Mouse (Mus musculus) right cerebral cortex, postnatal 36 days (tissue): ENCODE data around the gene Hoxa9.
A peak's percentile ranks its signal among the peaks of the same experiment; 100 is the strongest.

Experiments
- DNase-seq, 2 experiments: peaks; one replicate each; pipeline ENCODE4 v3.0.0; 2022; ENCODE audit warnings: low spot score in 2 of 2, mixed read lengths in 1 of 2

The Hoxa9 gene

DNA sequence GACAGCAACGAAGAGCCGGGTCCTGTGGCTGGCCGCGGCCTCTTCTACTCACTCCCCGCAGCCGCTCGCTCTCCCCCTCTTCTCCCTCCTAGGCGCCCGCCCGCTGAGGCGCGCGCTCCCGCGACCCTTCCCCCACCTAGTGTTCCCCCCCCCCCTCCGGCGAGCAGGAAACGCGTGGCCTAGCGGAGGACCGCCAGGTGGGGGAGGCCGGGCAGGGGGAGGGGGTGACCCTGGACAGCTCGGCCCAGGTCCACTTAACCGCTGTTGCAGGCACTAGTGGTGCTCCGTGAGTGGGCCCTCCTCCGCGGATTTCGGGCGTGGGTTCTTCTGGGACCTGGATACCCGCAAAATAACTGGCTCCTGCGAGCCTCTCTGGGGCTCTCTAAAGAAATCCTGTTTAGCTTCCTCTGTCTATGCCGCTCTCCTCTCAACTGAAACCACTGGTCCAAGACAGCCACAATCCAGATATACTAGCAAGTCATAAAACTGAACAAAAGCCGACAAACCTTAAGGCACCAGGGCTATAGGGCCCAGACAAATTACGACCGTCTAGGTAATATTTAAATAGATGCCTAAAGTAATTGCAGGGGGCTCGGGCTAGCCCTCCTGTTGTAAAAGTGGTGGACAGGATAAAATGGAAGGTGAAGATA lies at the start of gene Hoxa9:
Gene Hoxa9, minus strand, starts transcription at position 574 of the 650 bp plus-strand sequence.
- no peak for DNase-seq

DNA sequence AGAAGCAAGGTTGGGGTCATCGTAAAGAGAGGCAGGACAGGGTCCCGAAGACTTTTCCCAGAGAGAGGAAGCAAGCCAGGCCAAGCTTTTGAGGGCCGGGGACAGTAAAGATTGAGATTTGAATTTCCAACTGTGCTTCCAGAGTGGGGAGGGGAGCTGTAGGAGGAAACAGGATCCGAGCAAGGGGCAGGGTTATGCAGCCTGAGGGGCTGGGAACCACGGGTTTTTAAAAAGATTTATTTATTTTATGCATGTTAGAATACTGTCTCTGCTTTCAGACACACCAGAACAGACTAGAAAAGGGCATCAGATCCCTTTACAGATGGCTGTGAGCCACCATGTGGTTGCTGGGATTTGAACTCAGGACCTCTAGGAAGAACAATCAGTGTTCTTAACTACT lies 46.0 kb upstream of the Hoxa9 start:
- DNase-seq, result no peak

DNA sequence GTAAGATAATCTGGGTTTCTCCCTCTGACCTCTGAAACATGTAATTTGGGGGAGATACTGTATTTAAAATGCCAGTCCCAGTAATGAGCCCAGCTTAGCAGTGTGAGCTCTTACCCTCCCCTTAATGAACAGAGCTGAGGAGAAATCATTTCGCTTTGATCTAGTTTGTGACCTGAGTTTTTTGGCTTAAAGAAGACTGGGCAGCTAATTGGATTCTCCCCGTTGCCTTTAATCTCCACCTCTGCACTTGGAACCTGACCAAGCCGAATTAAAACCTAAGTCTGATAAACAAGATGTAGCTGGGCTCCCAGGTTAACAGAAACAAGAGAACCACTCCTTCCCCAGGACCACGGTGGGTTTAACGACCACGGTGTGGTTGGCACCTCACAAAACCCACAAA lies 45.5 kb upstream of the Hoxa9 start:
- DNase-seq, result no peak

DNA sequence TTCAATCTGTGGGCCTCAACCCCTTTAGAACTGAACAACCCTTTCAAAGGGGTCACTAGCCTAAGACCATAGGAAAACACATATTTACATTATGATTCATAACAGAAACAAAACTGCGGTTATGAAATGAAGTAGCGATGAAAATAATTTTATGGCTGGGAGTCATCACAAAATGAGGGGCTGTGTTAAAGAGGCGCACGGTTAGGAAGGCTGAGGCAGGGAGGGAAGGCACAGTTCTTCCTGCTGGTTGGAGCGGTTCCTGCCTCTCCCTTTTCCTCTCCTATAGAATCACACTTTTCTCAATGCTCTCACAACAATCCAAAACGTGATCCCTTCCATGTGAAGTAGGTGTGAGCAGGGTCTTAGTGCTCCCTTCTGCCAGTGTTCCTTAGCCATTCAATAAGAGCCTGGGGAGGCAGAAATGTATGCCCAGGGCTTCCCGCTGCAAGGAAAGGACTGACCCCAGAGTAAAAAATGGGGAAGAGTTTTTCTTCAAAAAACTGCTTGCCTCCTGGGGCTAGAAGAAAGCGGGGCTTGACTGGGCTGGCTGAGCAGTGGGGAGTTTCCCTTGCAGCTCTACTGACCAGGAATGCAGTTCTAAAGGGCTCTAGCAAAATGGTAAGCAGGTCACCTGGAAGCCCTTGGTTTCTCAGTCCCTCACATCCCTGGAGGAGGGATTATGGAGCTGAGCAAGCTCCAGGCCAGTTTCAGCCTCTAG lies 44.8 kb upstream of the Hoxa9 start:
- no peak for DNase-seq

DNA sequence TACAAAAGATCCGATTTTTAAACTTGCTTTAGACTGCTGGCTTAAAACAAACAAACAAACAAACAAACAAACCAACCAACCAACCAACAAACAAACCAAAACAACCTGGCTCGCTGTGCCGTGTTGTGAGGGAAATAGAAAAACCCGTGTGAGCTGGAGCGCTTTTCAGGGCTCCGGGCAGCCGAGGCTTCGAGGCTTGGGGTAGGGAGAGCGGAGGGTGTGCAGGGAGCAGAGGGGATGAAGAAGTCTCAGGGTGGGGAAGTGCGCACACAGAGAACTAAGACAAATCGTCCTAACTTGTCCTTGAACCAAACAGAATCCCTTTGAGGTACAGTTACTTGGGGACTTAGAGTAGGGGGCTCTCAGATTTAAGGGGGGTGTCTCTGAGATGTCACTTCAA lies 43.7 kb upstream of the Hoxa9 start:
- no peak for DNase-seq

DNA sequence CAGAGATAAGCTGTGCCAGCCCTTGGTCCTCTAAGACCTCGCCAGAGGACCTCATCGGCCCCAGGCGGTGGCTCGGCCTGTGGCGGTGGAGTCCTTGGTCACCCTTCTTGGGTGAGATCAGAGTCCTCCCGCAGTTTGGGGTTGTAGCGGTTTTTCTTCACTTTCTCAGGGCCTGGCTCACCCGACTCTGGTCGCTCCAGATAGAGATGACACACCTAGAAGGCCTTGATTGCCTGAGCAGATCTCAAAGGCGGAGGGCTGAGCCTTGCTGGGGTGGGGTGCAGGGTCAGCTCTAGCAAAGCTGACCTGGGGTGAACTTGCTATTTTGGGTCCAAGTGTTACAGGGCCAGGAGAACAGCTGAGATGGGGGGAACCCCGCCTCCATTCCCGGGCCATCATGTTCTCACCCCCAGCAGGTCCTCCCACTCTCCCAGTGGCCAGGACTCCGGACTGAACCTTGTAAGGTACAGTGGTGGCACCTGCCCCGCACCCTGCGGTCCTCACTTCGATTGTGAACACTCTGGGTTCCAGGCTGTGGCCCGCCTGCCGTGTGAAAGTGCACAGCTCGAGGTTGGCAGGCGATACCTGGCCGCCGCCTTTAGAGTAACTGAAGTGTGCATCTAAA lies 42.9 kb upstream of the Hoxa9 start:
- DNase-seq, result no peak

DNA sequence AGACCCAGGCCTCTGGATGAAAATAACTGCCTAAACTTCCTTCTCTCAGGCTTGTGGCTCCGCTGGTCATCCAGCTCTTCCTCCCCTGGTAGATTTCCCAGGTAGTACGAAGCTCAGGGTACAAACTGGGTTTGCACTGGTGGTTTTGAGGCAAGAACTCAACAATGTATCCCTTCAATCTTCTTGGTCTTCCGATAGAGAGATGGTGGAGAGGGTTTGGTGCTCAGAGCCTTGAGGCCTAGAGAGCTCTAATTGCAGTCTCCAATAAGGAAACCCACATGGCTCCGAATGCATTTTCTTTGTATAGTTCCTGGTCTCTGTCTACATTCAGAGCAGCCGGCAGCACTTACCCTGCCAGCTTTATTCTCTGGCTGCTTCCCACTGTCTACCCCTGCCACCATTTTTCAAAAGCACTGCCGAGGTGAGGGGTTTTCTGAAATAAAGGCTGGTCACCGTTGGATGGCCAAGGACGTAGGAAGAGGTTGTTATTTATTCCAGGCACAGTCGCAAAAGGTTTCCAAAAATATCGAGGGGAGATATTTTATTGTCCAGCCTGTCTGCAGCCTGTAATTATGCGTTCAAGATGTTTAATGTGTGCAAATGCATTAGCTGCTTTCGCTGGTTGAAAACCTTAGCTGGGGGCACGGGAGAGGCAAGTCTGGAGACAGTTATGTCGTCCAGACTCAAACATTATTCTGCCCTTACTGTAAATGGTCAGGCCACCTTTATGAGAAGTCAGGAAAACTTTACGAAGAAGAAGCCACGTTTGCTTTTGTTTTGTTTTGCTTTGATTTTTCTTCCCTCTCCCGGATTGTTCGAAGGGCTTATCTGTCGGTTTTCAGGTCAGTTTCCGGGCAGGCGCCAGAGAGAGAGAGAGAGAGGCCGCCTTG lies 42.1 kb upstream of the Hoxa9 start:
- no peak for DNase-seq

DNA sequence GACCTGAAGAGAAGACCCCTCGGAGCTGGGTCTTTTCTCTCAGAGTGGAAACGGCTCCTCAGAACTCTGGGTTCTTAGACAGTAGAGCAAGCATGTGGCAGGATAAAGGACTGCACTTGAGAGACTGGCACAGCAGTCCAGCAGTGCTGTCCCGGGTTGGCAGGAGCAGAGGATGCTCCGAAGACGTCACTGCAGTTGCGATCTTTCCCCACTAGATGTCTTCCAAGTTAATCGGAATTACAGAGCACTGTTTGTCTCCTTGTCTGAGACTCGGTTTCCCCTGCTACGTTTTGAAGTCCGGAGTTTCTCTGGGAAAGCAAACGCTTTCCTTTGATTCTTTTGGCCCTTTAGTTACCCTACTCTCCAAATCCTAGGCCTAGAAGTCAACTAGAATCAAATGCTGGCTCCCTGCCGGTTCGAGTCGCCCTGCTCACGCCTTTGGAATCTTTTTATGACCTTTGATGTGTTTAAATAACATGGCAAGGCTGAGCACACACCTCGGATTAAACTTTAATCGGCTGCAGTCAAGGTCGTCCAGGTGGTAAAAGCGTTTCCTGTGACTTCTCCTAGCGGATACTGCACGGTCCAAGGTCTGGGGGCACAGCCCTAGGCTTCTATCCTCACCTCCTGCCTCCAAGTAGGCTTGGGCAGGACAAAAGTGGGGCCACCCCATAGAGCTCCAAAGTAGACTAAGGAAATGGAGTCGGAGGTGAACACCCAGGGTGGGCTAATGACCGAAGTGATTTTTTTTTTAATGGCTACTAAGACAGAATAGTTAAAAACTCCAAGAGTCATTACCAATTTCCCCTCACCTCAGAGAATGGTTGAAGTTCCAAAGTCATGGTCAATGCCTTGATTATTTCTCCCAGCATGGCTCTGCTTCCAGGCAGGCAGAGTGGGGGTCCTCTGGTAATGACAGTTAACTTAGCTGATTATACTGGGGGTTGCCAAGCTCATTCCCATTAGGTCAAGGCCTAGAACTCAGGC lies 39.9 kb upstream of the Hoxa9 start:
- DNase-seq, result peak in 1 of 2 experiments; percentile 29

DNA sequence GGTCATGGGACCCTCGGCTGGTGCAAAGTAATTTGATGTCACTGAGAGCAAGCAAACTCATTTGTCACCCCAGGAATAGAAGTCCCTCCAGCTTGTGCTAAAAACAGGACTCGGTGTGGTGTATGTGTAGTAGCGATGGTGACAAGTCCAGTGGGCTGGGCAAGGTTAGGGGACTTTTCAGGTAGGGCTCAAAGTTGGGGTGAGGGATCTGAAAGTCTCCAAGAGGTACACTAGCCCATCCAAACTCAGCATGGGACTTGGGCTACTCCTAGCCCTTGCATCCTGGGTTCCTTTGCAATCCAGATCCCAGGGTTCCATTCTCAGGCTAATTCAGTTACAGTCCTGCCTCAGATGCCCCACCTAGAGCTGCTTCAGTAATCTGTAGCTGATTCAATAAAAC lies 37.9 kb upstream of the Hoxa9 start:
- no peak for DNase-seq

DNA sequence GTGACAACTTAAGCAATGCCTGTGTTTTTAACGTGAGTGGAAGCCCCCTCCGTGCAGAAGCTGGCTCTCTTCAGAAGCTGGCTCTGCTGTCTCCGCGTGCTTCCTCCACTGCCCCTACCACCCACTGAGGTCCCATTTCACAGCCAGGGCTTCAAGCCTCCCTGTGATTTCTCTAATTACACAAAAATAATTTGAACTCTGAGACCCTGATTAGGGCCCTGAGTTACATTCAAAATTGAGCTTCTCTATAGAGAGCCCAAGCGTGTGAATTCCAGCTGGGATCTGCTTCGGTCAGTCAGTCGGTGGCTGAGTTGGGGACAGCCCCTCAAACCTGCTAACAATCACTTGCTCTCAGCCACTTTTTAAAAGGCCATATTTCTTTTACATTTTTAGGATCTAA lies 37.5 kb upstream of the Hoxa9 start:
- no peak for DNase-seq

DNA sequence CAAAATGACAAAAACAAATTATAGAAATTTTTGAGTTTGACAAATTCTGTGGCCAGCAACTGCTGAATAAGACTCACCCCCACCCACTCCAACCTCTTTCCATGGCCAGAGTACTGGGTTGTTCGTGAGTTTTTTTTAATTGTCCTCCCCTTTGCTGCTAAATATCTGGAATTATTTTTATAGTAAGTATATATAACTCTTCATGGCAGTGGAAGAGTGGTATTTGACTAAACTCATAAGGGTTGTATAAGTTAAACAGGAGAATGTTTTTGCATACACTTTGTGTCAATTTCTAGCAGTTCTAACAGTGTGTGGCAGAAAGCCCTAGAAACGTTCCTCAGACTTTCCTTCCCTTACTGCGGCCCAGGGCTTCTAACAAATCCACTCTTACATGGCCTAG lies 36.8 kb upstream of the Hoxa9 start:
- no peak for DNase-seq

DNA sequence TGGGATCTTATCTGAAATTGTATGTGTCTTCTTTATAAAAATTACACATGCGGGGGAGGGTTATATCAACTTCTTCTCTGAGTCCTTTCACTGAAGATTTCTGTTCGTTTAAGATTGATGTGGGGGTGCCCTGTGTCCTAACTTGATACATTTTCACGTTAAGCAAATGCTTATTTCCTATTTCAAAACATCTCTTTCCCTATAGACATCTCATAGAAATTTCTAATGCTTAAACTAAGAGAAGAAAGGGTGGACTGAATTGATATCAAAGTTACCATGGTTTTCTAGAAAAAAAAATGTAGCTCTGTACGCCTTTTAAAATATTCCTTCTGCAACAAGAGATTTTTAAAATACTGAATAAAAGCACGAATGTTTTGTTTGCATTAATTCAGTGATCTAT lies 36.3 kb upstream of the Hoxa9 start:
- no peak for DNase-seq

DNA sequence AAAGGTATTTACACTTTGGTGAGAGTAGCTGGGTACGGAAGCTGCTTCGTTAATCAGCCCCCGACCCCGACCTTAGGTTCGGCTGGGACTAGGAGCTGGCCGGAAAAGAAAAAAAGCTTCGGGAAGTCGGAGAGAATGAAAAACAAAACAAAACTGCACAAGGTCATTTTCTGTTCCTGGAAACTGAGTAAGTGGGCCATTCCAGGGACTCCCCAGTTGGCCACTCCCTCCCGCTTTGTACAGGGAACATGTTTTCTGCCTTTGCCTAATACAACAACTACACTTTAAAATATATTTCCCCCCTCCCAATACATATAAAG lies 35.7 kb upstream of the Hoxa9 start:
- DNase-seq, result no peak

DNA sequence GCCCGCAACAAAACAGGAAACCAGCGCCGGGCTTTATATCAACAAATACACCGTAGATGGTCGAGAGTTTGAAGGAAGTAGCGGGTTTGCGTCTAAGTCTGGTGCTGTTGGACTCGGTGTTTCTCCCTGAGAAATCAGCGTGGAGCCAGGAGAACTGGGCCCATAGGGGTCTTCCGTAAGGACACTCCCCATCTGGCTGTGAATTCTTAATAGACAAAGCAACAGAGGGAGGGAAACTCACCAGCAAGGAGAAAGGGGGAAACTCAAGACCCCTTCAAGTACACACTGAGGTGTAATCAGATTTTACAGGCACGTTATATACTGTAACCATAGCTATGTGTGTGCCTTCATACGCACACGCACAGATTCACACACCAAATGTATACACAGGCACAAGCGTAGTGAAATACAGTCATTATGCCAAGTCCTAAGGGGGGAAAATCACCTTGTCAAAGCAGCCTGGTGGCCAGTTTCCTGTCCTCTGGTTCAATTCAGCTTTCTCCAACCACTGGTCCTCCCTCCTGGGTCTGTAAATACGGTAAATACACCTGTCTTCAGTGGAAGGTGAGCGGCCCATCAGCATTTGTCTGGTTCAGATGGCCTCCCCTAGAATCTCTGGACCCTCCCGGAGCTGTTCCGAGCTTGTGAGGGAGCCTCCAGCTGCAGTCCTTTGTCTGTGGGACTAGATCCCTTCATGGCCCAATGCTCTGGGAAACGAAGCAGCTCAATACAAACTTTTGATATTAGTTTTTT lies 35.2 kb upstream of the Hoxa9 start:
- DNase-seq, result no peak

DNA sequence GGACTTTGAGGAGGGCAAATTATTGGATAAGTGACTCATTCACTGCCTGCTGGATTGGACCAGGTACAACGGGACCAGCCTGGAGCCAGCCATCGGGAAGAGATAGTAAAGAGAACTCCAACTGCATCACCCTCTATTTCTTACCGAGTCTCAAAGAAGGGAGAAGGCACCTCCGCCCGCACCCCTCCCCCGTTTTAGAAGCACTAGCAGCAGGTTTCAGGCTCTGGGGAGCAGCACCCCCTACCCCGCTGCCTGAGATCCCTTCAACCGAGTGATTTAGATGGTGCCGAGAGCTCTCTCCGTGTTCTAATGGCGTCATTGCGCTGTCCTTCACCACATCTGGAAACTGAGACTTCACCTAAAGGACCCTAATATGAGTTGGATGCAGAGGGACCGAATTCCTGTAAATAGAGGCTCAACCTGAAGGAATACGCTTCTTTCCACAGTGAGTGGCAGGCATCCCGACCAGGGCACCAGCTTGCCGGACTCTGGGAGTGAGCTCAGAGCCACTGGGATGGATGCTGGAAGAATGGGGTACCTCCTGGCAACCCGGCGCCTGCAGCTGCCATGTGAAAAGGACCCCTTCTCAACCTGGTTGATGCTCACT lies 34.5 kb upstream of the Hoxa9 start:
- DNase-seq, result no peak

DNA sequence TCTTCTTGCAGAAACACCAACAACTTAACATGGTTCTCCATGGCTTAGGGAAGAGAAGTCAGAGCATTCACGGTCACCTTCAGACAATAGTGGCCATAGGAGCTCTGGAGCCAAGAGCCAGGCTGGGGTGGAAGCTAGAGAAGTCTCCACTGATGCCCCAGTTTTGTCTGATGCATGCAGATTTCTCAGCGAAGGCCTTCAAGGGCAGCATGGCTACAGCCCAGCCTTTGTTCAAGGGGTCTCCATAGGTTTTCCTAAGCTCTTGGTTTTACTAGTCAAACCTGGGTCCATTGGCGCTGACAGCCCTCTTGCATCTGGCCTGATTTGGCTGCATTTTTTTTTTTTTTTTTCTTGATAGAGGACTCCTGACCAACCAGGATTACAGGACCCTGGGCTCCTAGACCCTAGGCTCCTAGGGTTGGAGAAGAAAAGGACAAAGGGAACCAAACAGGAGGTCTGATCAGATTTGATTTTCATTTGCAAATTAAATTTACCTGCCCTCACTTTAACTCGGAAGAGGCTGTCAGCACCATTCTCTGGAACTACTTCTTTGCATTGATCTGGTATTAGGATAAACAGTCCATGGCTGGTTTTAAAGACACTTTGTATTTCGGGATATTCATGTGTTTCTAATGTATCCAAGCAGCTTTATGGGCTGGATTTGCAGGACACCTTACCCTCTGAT lies 33.4 kb upstream of the Hoxa9 start:
- DNase-seq, result no peak

DNA sequence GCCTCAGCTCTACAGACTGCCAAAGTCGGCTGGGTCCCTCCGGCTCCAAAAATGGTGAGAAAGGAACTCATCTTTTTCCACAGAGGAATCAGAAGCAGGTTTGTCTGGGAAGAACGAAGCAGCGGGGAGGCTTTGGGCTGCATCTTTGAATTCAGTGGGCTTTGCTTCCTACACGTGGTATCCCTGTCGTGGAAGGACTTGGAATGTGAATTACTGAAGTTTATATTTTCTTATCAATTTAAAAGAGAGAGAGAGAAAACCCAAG lies 32.4 kb upstream of the Hoxa9 start:
- DNase-seq, result no peak

DNA sequence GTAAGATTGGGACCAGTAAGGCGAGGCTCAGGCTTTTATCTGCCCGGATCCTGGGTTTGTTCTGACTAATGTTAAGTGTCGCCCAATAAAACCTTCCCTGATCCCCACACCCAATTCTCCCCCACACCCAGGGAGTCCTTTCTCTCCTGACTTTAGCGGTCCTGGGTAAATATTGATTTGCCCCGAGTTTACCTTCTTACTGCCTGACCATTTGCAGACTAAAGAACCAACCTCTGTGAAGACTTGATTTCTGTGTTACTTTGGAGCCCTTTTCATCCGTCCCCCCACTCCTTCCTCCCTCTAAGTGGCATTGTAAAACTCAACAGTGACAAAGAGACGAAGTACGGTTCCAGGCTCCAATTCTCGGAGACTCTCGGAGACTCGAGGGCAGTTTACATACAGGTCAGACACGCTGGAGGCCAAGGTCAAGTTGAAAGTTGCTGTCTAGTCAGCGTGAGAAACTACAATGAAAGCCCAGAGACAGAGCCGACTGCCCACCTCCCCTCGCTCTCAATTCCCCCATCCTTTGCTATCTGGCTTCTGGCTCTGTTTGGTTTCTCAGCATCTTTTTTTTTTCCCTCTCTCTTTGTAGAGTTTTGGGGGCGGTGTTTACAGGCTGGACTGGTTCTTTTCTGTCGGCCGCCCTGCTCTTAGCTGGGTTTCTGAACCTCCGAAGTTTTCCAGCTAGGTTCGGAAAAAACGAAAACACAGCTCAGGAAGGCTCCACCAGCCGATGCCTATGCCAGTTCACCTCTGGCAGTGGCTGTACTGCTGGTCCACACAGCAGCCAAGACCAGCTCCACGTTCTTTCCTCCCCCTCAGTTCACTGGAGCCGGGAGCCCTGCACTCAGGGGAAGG lies 31.8 kb upstream of the Hoxa9 start:
- DNase-seq, result no peak
